Mouse (Mus musculus) liver, embryonic 12.5 days (tissue): ENCODE data around the gene Golga2. TPM values are rescaled to one million over a fixed set of nuclear protein-coding genes. Genes with fewer than 3 reads are reported as not detected.
A peak's percentile ranks its signal among the peaks of the same experiment; 100 is the strongest.

Experiments
- ATAC-seq: fragments of 200-750 bp; cut with Nextera tagmentation; 2 replicates; pipeline ENCODE4 v1.8.0; 2017; ENCODE audit warnings: moderate number of reproducible peaks, mild to moderate bottlenecking, moderate library complexity
- H3K27ac ChIP-seq: fragments of 300-500 bp; sonication (generic); 2 replicates; pipeline ENCODE4 v1.5.1; 2016; ENCODE audit warnings: mild to moderate bottlenecking
- H3K27me3 ChIP-seq: fragments of 300-500 bp; sonication (generic); replicated peaks from 2 replicates; pipeline ENCODE4 v1.6.1; 2016; ENCODE audit warnings: mild to moderate bottlenecking, moderate library complexity
- H3K36me3 ChIP-seq: fragments of 300-500 bp; sonication (generic); 2 replicates; pipeline ENCODE4 v1.6.1; 2016; ENCODE audit warnings: mild to moderate bottlenecking, moderate library complexity
- H3K4me1 ChIP-seq: fragments of 300-500 bp; sonication (generic); 2 replicates; pipeline ENCODE4 v1.6.1; 2016
- H3K4me2 ChIP-seq: fragments of 300-500 bp; sonication (generic); 2 replicates; pipeline ENCODE4 v1.6.1; 2016; ENCODE audit warnings: mild to moderate bottlenecking, moderate library complexity
- H3K4me3 ChIP-seq: fragments of 300-500 bp; sonication (generic); 2 replicates; pipeline ENCODE4 v1.5.1; 2016; ENCODE audit warnings: mild to moderate bottlenecking, moderate library complexity
- H3K9ac ChIP-seq: fragments of 300-500 bp; sonication (generic); 2 replicates; pipeline ENCODE4 v1.6.1; 2016; ENCODE audit warnings: mild to moderate bottlenecking, moderate library complexity
- H3K9me3 ChIP-seq: fragments of 300-500 bp; sonication (generic); replicated peaks from 2 replicates; pipeline ENCODE4 v1.6.1; 2016; ENCODE audit warnings: mild to moderate bottlenecking, moderate library complexity
- WGBS: fragments of 180-500 bp; shearing (Covaris S2); methylation state at CpG from one replicate; pipeline ENCODE4 v1.1.7; 2016; ENCODE audit not compliant: insufficient replicate concordance; 5-methylcytosine and 5-hydroxymethylcytosine counted together
- polyA plus RNA-seq: library from polyadenylated mRNA; unstranded; fragments of >200 nt; fragmentation: Nextera tagmentation; extraction: Ambion mirVana; gene quantifications from 2 replicates; pipeline ENCODE4 v1.2.1, GENCODE M21; 2016

Golga2 gene
- polyA plus RNA-seq, 1 experiment from 2014 or later: 14.4 TPM

GRCm38 (mm10) chr2:32311443-32312317 lies 24.5 kb downstream of the Golga2 start:
- ATAC-seq: no peak
- 13% methylated on average over 41 of the region's 42 CpGs for WGBS
- peak overlapping the region; percentile 100 for H3K4me2 ChIP-seq
- peak overlapping the region; percentile 68 for H3K9ac ChIP-seq
- H3K9me3 ChIP-seq: no peaks in the 10 kb centered on the region
- H3K27me3 ChIP-seq: peaks cover 68% of the 10 kb centered on the region
- peaks cover 16% of the 10 kb centered on the region for H3K36me3 ChIP-seq
- no peak overlapping the region for H3K27ac ChIP-seq
- peak overlapping the region; percentile 63 for H3K4me3 ChIP-seq
- peaks cover 24% of the 10 kb centered on the region for H3K4me1 ChIP-seq

GRCm38 (mm10) chr2:32312318-32312964 lies 25.3 kb downstream of the Golga2 start:
- Histone ChIP-seq H3K27me3 (peaks cover 76% of the 10 kb centered on the region), H3K4me1 (peaks cover 25% of the 10 kb centered on the region), H3K36me3 (peaks cover 9% of the 10 kb centered on the region; the same call in 1 of the 2 replicates), H3K9me3 (no peaks in the 10 kb centered on the region), H3K27ac (no peak overlapping the region), H3K4me2 (peak overlapping the region; percentile 100), H3K4me3 (peak overlapping the region; percentile 63), H3K9ac (peak overlapping the region; percentile 68)
- 1% methylated on average over 54 of the region's 56 CpGs for WGBS
- ATAC-seq: peak; percentile 78

DNA sequence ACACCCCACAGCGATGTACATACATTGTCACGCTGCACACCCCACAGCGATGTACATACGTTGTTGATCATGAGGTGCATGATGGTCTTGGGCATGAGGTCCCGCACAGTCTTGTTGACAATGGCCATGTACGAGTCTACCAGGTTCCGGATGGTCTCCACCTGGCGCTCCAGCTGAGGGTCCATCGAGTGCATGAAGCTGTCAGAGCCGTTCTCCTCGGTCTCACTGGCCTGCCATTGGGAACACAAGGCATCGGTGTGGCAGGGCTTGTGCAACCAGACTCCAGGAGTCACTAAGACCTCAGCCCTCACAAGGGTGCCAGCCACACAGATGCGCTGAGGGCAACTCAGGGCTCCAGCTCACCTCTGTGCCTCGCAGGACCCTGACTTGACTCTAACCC lies 27.6 kb downstream of the Golga2 start:
- no peak overlapping the region for H3K9ac ChIP-seq
- no peak overlapping the region for H3K27ac ChIP-seq
- no peak overlapping the region for H3K4me2 ChIP-seq
- no peaks in the 10 kb centered on the region for H3K9me3 ChIP-seq
- no peak for ATAC-seq
- H3K4me1 ChIP-seq: peaks cover 36% of the 10 kb centered on the region
- peaks cover 96% of the 10 kb centered on the region for H3K27me3 ChIP-seq
- H3K4me3 ChIP-seq: no peak overlapping the region
- H3K36me3 ChIP-seq: no peaks in the 10 kb centered on the region
- WGBS: 80% methylated on average over 14 of the region's 14 CpGs

DNA sequence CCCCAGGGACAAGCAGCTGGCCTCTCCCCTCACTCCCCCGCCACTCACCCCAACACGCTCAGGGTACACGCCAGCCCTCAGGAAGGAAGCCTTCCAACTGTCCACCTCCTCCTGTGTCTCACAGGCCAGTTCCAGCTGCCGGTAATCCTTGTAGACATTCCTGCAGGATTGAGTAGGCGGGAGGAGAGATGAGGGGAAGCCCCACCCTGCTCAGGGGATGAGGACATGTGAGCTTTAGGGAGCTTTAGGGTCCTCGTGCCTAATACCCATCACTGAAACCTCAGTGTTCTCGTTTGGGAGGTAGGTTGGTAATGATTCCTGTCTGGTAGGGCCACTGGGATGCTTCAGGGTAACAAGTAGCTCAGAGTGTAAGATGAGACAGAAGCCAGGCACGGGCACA lies 28.6 kb downstream of the Golga2 start:
- Histone ChIP-seq H3K4me2 (no peak overlapping the region), H3K36me3 (no peaks in the 10 kb centered on the region), H3K27ac (no peak overlapping the region), H3K4me1 (peaks cover 40% of the 10 kb centered on the region), H3K27me3 (peaks cover 97% of the 10 kb centered on the region), H3K9ac (no peak overlapping the region), H3K9me3 (no peaks in the 10 kb centered on the region), H3K4me3 (no peak overlapping the region)
- WGBS: 35% methylated on average over 8 of the region's 8 CpGs
- no peak for ATAC-seq

DNA sequence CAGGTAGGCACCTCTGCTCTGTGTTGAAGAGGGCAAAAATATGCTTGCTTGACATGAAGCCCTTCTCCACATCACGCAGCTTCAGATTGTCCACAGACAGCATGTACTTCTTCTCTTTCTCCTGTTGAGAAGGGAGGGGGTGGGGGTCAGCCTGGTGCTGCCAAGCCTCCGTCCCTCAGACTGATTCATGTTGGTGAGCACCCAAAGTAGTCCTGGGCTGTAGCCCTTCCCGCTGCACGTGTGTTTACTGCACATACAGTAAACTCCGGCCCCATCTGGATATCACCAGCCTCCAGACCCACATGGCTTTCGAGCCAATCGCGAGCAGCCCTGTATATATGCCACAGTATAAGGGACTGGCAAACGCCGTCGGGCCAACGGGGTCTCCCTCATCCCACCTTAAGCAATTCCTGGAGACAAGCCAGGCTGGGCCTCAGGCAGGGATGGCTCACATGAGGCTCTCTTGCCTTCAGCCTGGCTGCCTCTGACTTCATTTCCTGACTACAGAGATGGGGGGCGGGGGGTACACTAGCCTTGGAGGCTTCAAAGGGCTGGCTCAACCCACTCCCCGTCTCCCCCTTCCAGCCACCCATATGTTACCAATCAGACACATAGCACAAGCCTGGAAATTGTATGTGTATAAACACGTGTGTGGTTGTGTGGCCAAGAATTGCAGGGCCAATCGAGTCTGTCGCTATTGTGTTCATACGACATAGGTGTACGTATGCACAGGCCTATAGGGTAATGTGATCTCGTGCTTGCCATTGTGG lies 29.9 kb downstream of the Golga2 start:
- 63% methylated on average over 20 of the region's 20 CpGs for WGBS

DNA sequence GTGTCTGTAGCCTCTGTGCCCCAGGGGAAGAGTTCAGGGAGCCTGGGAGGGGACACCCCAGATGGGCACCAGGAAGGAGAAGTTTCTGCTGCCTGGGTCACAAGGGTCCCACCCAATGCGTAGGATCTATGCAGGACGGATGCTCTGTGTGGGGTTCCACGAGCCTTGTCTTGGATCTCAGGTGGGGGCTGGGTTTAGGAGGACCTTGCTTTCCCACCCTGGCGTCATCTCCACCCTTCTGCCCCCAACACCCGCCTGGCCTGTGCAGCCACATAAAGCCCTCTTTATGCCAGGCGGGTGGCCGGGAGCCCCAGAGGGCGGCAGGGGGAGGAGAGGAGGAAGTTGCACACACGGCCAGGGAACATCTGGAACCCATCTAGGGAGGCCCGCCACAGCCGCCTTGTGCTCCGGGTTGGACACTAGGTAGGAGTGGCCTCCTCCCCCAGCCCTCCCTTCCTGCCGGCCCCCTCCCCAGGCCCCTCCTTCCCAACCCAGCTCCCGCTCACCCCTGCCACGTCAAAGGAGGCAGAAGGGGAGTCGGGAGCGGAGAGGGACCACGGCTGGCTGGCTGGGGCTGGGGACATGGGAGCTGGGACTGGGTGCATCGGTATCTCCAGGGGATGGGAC lies 30.7 kb downstream of the Golga2 start:
- H3K27ac ChIP-seq: peak overlapping the region; percentile 59
- 0 out of 2 replicates have a peak, but pooled peaks have one; percentile 14 for ATAC-seq
- no peaks in the 10 kb centered on the region for H3K9me3 ChIP-seq
- peaks cover 96% of the 10 kb centered on the region for H3K27me3 ChIP-seq
- peaks cover 23% of the 10 kb centered on the region; the same call in 1 of the 2 replicates for H3K4me1 ChIP-seq
- no peaks in the 10 kb centered on the region for H3K36me3 ChIP-seq
- 10% methylated on average over 19 of the region's 19 CpGs for WGBS
- peak overlapping the region; percentile 54; the same call in 1 of the 2 replicates for H3K9ac ChIP-seq
- H3K4me3 ChIP-seq: peak overlapping the region; percentile 30
- peak overlapping the region; percentile 36 for H3K4me2 ChIP-seq

More for the DNA sequence above, 29.9 kb downstream of the Golga2 start:
- no peak overlapping the region for H3K4me3 ChIP-seq
- H3K9me3 ChIP-seq: no peaks in the 10 kb centered on the region
- no peak for ATAC-seq
- H3K27me3 ChIP-seq: peaks cover 96% of the 10 kb centered on the region
- peak overlapping the region; percentile 38; the same call in 1 of the 2 replicates for H3K27ac ChIP-seq
- no peak overlapping the region for H3K4me2 ChIP-seq
- H3K36me3 ChIP-seq: no peaks in the 10 kb centered on the region
- H3K4me1 ChIP-seq: peaks cover 29% of the 10 kb centered on the region
- no peak overlapping the region for H3K9ac ChIP-seq

- ATAC-seq: no peak
- 64% methylated on average over 14 of the region's 14 CpGs for WGBS
- Histone ChIP-seq H3K4me2 (peak overlapping the region; percentile 36), H3K4me3 (peak overlapping the region; percentile 30), H3K4me1 (peaks cover 23% of the 10 kb centered on the region; the same call in 1 of the 2 replicates), H3K27me3 (peaks cover 93% of the 10 kb centered on the region), H3K9me3 (no peaks in the 10 kb centered on the region), H3K36me3 (no peaks in the 10 kb centered on the region), H3K9ac (peak overlapping the region; percentile 54), H3K27ac (peak overlapping the region; percentile 59)
These were observed 31.8 kb downstream of the Golga2 start for GRCm38 (mm10) chr2:32318709-32319585.

DNA sequence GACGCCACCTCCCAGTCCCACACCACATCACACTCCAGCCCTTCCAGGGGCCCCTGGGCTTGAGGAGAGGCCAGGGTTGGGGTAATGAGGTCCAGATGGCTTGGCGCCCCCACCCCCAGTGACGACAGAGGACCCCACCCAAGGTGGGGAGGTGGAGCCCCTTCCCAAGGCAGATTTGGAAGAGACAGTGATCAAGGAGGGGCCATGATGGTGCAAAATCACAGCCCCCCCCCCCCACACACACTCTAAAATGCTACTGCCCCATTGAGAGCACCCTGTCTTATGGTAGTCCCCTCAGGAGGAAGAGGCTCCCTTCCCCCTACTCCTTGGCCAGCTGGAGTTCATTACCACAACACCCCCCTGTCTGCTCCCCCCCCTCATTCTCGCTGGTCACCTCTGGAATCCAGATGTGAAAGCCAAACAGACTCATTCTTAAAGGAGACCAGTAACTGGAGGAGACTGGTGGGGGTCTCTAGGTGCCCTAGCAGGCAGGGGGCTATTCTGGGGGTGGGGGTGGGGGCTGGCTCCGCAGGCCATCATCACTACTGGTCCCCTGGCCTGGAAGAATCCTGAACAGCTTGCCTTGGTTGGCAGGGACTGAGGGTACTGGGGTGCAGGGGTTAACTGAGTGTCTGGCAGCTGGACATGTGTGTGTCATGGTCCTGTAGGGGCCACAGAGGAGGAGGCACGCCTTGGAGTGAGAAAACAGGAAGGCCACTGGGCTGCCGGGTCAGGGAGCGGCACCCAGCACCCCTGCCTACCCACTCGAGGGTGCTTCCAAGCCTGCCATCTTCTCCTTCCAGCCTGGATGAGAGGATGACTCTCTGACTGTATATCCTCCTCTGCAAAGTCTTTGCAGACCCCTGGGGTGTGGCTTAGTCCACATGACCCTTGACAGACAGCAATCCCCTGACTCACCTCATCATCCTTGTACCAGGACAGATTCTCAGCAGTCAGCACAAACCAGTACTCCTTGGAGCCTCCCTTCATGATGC lies 32.7 kb downstream of the Golga2 start:
- no peak overlapping the region for H3K9ac ChIP-seq
- H3K27me3 ChIP-seq: peaks cover 85% of the 10 kb centered on the region
- no peak overlapping the region for H3K27ac ChIP-seq
- no peak overlapping the region for H3K4me3 ChIP-seq
- peaks cover 23% of the 10 kb centered on the region; the same call in 1 of the 2 replicates for H3K4me1 ChIP-seq
- H3K4me2 ChIP-seq: no peak overlapping the region
- H3K36me3 ChIP-seq: no peaks in the 10 kb centered on the region
- H3K9me3 ChIP-seq: no peaks in the 10 kb centered on the region
- 34% methylated on average over 9 of the region's 9 CpGs for WGBS
- no peak for ATAC-seq

DNA sequence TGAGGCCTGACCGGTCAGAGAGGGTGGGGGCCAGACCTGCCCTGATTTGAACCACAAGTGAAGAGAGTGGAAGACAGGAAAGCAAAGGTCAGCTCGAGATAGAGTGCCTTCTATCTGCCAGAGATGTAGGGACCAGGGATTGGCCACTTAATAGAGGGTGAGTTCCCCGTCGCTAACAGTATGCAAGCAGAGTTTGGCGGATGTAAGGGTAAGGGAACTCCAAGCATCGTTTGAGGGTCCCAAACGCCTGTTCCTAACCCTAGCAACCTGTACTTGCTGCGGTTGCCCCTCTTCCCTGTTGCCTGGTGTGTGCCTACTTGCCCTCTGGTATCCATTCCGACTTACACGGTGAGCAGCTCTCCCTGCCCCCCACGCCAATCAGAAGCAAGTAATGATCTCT lies 33.5 kb downstream of the Golga2 start:
- no peak overlapping the region for H3K4me3 ChIP-seq
- 53% methylated on average over 11 of the region's 11 CpGs for WGBS
- H3K4me2 ChIP-seq: no peak overlapping the region
- no peak overlapping the region for H3K9ac ChIP-seq
- H3K9me3 ChIP-seq: no peaks in the 10 kb centered on the region
- H3K36me3 ChIP-seq: no peaks in the 10 kb centered on the region
- peaks cover 79% of the 10 kb centered on the region for H3K27me3 ChIP-seq
- H3K27ac ChIP-seq: no peak overlapping the region
- ATAC-seq: no peak
- H3K4me1 ChIP-seq: peaks cover 20% of the 10 kb centered on the region; the same call in 1 of the 2 replicates
